Mouse (Mus musculus) kidney, embryonic 14.5 days (tissue): ENCODE results near the gene Slc5a11. TPM values are rescaled to one million over a fixed set of nuclear protein-coding genes. Genes with fewer than 3 reads are reported as not detected.
A peak's percentile ranks its signal among the peaks of the same experiment; 100 is the strongest.

Experiments used
- ATAC-seq: fragments of 200-750 bp; cut with Nextera tagmentation; 2 replicates; pipeline ENCODE4 v1.8.0; 2017; ENCODE audit warnings: moderate number of reproducible peaks, mild to moderate bottlenecking, moderate TSS enrichment, moderate library complexity; ENCODE audit not compliant: low FRiP score, low TSS enrichment
- H3K27ac ChIP-seq: fragments of 300-500 bp; sonication (generic); 2 replicates; pipeline ENCODE4 v1.5.1; 2014; ENCODE audit warnings: low read depth, mild to moderate bottlenecking, low read length, moderate library complexity, mixed read lengths
- H3K27me3 ChIP-seq: fragments of 300-500 bp; sonication (generic); 2 replicates; pipeline ENCODE4 v1.6.1; 2014; ENCODE audit warnings: mild to moderate bottlenecking, low read length; ENCODE audit not compliant: control insufficient read depth, insufficient read depth
- H3K36me3 ChIP-seq: fragments of 300-500 bp; sonication (generic); 2 replicates; pipeline ENCODE4 v1.6.1; 2014; ENCODE audit warnings: low read length, mixed read lengths; ENCODE audit not compliant: control insufficient read depth, insufficient read depth
- H3K4me1 ChIP-seq: fragments of 300-500 bp; sonication (generic); 2 replicates; pipeline ENCODE4 v1.6.1; 2014; ENCODE audit warnings: low read length, mixed read lengths; ENCODE audit not compliant: control insufficient read depth, insufficient read depth
- H3K4me2 ChIP-seq: fragments of 300-500 bp; sonication (generic); replicated peaks from 2 replicates; pipeline ENCODE4 v1.6.1; 2014; ENCODE audit warnings: low read depth, mild to moderate bottlenecking, low read length
- H3K4me3 ChIP-seq: fragments of 300-500 bp; sonication (generic); 2 replicates; pipeline ENCODE4 v1.5.1; 2014; ENCODE audit warnings: mild to moderate bottlenecking, low read length
- H3K9ac ChIP-seq: fragments of 300-500 bp; sonication (generic); 2 replicates; pipeline ENCODE4 v1.6.1; 2014; ENCODE audit warnings: low read depth, mild to moderate bottlenecking, low read length, moderate library complexity
- H3K9me3 ChIP-seq: fragments of 300-500 bp; sonication (generic); 2 replicates; pipeline ENCODE4 v1.6.1; 2016; ENCODE audit warnings: low read length; ENCODE audit not compliant: control insufficient read depth
- WGBS: fragments of 180-500 bp; shearing (Covaris S2); extraction: QIAGEN DNeasy Blood & Tissue Kit; methylation state at CpG from one replicate; pipeline ENCODE4 v1.1.7; 2014; 5-methylcytosine and 5-hydroxymethylcytosine counted together
- polyA plus RNA-seq: library from polyadenylated mRNA; unstranded; fragments of >200 nt; fragmentation: Nextera tagmentation; extraction: Ambion mirVana; gene quantifications from 2 replicates; pipeline ENCODE4 v1.2.1, GENCODE M21; 2014

The Slc5a11 gene
- polyA plus RNA-seq, 1 experiment from 2014 or later = 1.9 TPM

DNA sequence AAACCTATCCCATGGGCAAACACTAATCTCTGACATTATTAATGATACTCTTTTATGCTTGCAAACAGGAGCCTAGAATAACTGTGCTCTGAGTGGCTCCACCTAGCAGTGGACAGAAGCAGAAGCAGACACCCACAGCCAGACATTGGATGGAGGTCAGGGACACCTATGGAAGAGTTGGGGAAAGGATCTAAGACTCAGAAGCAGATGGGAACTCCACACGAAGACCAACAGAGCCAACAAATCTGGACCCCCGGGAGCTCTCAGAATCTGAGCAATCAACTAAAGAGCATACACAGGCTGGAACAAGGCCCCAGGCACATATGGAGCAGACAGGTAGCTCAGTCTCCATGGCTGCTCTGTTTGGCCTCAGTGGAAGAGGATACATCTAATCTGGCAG lies 90.8 kb downstream of the Slc5a11 start:
- Histone ChIP-seq H3K36me3 (peaks cover 46% of the 10 kb centered on the region), H3K4me2 (no peak overlapping the region), H3K4me1 (no peaks in the 10 kb centered on the region), H3K9ac (no peak overlapping the region), H3K27ac (no peak overlapping the region), H3K4me3 (no peak overlapping the region), H3K9me3 (no peaks in the 10 kb centered on the region), H3K27me3 (no peaks in the 10 kb centered on the region)
- 87% methylated on average over 2 of the region's 2 CpGs for WGBS
- no peak for ATAC-seq

DNA sequence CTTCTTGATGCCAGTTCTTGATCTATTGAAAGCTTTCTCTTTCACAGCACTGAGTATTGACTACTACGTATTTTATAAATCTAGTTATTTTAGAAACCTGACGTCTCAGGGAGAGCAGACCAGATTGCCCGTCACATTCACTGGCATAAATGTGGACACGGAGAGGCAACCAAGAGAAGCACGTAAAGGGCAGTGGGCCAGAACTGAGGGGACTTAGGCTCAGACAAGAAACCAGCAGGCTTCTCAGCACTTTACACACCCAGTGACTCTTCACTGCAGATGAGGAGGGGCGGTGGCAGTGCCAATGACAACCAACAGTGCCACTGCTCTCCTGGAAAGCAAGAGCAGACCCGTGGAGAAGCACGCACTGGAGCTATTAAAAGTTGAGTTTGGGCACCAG lies 92.7 kb downstream of the Slc5a11 start:
- ATAC-seq = no peak
- Histone ChIP-seq H3K9ac (no peak overlapping the region), H3K27ac (no peak overlapping the region), H3K4me1 (no peaks in the 10 kb centered on the region), H3K27me3 (no peaks in the 10 kb centered on the region), H3K36me3 (peaks cover 56% of the 10 kb centered on the region), H3K9me3 (no peaks in the 10 kb centered on the region), H3K4me2 (no peak overlapping the region), H3K4me3 (no peak overlapping the region)
- 67% methylated on average over 8 of the region's 8 CpGs for WGBS

DNA sequence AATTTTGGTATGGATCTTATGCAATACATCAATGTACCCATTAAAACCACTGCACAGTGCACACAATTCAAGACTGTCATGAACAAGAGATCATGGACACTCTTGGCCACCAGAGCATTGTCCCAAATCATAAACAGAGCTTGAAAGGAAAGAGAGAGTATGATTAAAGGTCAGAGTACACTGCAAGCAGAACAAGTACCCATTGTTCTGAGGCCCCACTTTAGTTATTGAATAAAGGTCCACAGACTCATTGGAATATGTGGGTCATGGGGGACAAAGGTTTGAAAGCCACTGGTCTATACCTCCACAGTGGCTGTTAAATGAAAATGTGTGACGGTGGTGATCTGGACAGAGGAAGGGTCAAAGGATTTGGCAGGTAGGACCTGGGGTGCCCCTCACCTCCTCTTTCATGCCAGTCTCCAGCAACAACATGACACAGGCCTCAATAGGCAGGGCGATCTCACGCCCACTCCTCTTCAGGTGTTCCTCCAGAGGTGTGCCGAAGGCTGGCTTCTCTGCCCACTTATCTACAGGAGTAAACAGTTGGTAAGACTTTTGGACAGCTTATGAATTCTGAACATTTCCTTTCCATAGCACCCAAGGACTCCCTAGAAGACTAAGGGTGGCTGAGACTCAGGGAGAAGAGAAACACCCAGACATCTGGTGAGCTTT lies 93.4 kb downstream of the Slc5a11 start:
- peaks cover 53% of the 10 kb centered on the region for H3K36me3 ChIP-seq
- no peak overlapping the region for H3K9ac ChIP-seq
- WGBS = 92% methylated on average over 4 of the region's 4 CpGs

DNA sequence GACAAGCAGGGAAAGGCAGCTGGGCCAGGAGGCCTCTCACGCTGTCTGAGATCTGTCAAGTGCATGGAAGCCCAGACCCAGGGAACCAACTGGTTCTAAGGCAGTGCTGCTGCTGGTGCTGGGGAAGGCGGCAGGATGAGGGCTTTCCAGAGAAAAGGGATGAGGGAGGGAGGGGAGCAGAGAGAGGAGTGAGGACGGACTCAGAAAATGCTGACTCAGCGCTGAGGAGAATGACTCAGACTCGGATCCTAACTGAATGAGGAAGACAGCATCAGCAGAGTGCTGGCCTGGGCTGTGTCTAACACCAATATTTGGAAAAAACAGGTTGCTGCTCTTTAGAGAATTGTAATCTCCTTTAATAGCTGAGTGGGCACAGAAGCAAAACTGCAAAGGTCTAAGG lies 97.3 kb downstream of the Slc5a11 start:
- peaks cover 53% of the 10 kb centered on the region for H3K36me3 ChIP-seq
- no peaks in the 10 kb centered on the region for H3K27me3 ChIP-seq
- WGBS = 70% methylated on average over 5 of the region's 5 CpGs
- no peak overlapping the region for H3K9ac ChIP-seq
- H3K4me1 ChIP-seq = no peaks in the 10 kb centered on the region
- H3K27ac ChIP-seq = no peak overlapping the region
- H3K9me3 ChIP-seq = no peaks in the 10 kb centered on the region
- H3K4me3 ChIP-seq = no peak overlapping the region
- ATAC-seq = no peak
- no peak overlapping the region for H3K4me2 ChIP-seq

More for the DNA sequence above, 93.4 kb downstream of the Slc5a11 start:
- no peak overlapping the region for H3K27ac ChIP-seq
- no peak for ATAC-seq
- H3K4me1 ChIP-seq = no peaks in the 10 kb centered on the region
- no peaks in the 10 kb centered on the region for H3K9me3 ChIP-seq
- no peak overlapping the region for H3K4me2 ChIP-seq
- H3K4me3 ChIP-seq = no peak overlapping the region
- no peaks in the 10 kb centered on the region for H3K27me3 ChIP-seq

DNA sequence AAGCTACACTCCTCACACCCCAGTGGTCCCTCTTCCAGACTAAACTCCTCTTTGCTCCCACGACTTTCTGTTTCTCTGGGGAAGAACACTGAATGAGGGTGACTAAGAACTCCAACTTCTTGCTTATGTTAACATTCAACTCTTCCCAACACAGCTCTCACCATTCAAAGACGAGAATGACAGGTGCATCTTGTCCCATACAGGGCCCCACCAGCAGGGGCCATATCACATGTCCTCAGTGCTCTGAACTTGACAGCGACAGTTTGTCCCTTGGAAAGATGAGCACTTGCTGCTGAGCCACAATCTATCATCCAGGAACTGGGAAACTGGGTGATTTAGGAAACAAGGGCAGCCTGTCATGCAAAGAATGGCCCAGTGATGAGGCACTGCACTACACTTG lies 98.2 kb downstream of the Slc5a11 start:
- Histone ChIP-seq H3K36me3 (peaks cover 54% of the 10 kb centered on the region), H3K4me2 (no peak overlapping the region), H3K27me3 (no peaks in the 10 kb centered on the region), H3K4me1 (no peaks in the 10 kb centered on the region), H3K9ac (no peak overlapping the region), H3K27ac (no peak overlapping the region), H3K9me3 (no peaks in the 10 kb centered on the region), H3K4me3 (no peak overlapping the region)
- peak; percentile 77; the same call in 1 of the 2 replicates for ATAC-seq
- 45% methylated on average over 3 of the region's 3 CpGs for WGBS

DNA sequence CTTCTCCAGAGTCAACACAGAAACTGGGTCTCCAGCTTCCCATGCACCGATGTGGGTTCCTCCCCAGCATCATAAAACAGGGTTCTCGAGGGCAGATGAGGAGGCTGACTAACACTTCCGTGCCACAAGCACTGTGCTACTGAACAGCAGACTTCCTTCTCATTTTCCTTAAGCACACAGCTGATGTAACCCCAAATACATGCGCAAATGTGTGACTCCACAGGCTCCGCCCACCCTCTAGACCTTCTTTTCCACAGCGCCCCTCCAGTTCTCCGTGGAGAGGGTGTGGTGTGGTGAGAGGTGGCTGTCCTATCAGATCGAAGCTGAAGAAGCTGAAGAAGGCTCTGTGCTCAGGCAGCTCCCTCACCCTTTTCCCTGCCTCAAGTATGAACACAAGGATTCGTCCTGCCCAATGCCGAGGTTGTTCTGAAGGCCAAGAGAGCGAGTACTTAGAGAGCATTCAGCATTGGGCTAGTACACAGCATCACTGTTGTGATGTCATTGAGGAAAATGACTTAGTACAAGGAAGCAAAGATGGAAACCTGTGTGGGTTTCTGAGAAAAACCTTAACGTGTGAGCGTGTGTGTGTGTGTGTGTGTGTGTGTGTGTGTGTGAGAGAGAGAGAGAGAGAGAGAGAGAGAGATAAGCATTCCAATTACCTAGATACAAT lies 108.0 kb downstream of the Slc5a11 start:
- Histone ChIP-seq H3K4me1 (no peaks in the 10 kb centered on the region), H3K9me3 (no peaks in the 10 kb centered on the region), H3K27ac (no peak overlapping the region), H3K4me2 (no peak overlapping the region), H3K4me3 (no peak overlapping the region), H3K36me3 (peaks cover 64% of the 10 kb centered on the region), H3K9ac (no peak overlapping the region), H3K27me3 (no peaks in the 10 kb centered on the region)
- ATAC-seq = no peak
- WGBS = 84% methylated on average over 13 of the region's 13 CpGs

Other genes with a start within 250 kb of the Slc5a11 start
- gene Rbbp6, start 249.1 kb upstream of the Slc5a11 start, polyA plus RNA-seq = 40.0 and 41.6 TPM in 2 replicates
- gene Tnrc6a, start 90.9 kb upstream of the Slc5a11 start, polyA plus RNA-seq = 57.6 and 64.1 TPM in 2 replicates
- 61.3 and 66.4 TPM in 2 replicates for gene Lcmt1, start 155.0 kb downstream of the Slc5a11 start, polyA plus RNA-seq
- gene Arhgap17, start 155.1 kb downstream of the Slc5a11 start, polyA plus RNA-seq = 19.5 and 31.2 TPM in 2 replicates
- not detected in 2 replicates for gene Aqp8, start 247.5 kb downstream of the Slc5a11 start, polyA plus RNA-seq